Mouse (Mus musculus): Measurements from ENCODE around the gene Wbp2nl. TPM values are rescaled to one million over a fixed set of nuclear protein-coding genes. Genes with fewer than 3 reads are reported as not detected.
"Not testable (repeated sequence)": the region's sequence is repeated elsewhere in the genome, so short reads cannot be mapped to it uniquely, and the experiment has no call there.

Gene Wbp2nl
- total and polyA plus RNA-seq, 2 experiments from 2014 or later, result not detected

GRCm38 (mm10) chr15:82354126-82354945, 55.6 kb downstream of the Wbp2nl start, which contains the start of gene Ndufa6:
Ndufa6 (minus strand) TSS chr15:82354322.
- H3K27ac ChIP-seq (ENCODE audit: low read depth), result peak within 1 kb of the TSS; percentile 96
- H3K27me3 ChIP-seq (ENCODE audit: control insufficient read depth, insufficient read depth, low read length), result no peaks in the 10 kb centered on the region
- TF ChIP-seq CTCF (IDR thresholded peaks at IDR 0.05; ENCODE audit: low read depth) (peak; percentile 99), EP300 (IDR thresholded peaks at IDR 0.05; ENCODE audit: low read depth) (peak; percentile 67; the same call in 1 of the 2 replicates)
- ATAC-seq (ENCODE audit: insufficient read depth, low read depth), result peak; percentile 99
- H3K36me3 ChIP-seq (replicated peaks; ENCODE audit: control insufficient read depth, insufficient read depth, low read length), result peaks cover 18% of the 10 kb centered on the region
- H3K4me3 ChIP-seq (ENCODE audit: low read depth, low read length), result peak within 1 kb of the TSS; percentile 91
- no peaks in the 10 kb centered on the region for H3K9me3 ChIP-seq (replicated peaks; ENCODE audit: control insufficient read depth, low read length)
- 2% methylated on average over 54 of the region's 57 CpGs for WGBS
- peak within 1 kb of the TSS; percentile 99 for H3K9ac ChIP-seq (replicated peaks; ENCODE audit: low read depth, low read length)
- DNase-seq (ENCODE audit: low spot score), result peak; percentile 100
- peaks cover 18% of the 10 kb centered on the region for H3K4me1 ChIP-seq (ENCODE audit: control insufficient read depth, insufficient read depth)
- peak within 1 kb of the TSS; percentile 89 for H3K4me2 ChIP-seq (ENCODE audit: low read depth, low read length)

GRCm38 (mm10) chr15:82358431-82359260, 59.9 kb downstream of the Wbp2nl start:
- TF ChIP-seq EP300 (IDR thresholded peaks at IDR 0.05; ENCODE audit: low read depth), result no peak
- no peak for TF ChIP-seq CTCF (IDR thresholded peaks at IDR 0.05; ENCODE audit: low read depth)
- Histone ChIP-seq H3K4me2 (ENCODE audit: low read depth, low read length) (peak overlapping the region; percentile 32), H3K27me3 (ENCODE audit: control insufficient read depth, insufficient read depth, low read length) (no peaks in the 10 kb centered on the region), H3K4me1 (ENCODE audit: control insufficient read depth, insufficient read depth) (peaks cover 8% of the 10 kb centered on the region), H3K9me3 (replicated peaks; ENCODE audit: control insufficient read depth, low read length) (no peaks in the 10 kb centered on the region), H3K4me3 (ENCODE audit: low read depth, low read length) (no peak overlapping the region), H3K36me3 (replicated peaks; ENCODE audit: control insufficient read depth, insufficient read depth, low read length) (no peaks in the 10 kb centered on the region), H3K27ac (ENCODE audit: low read depth) (peak overlapping the region; percentile 79), H3K9ac (replicated peaks; ENCODE audit: low read depth, low read length) (no peak overlapping the region; the same call in 1 of the 2 replicates)
- no peak for ATAC-seq (ENCODE audit: insufficient read depth, low read depth)
- 31% methylated on average over 22 of the region's 22 CpGs for WGBS
- DNase-seq (ENCODE audit: low spot score), result peak; percentile 38

- Histone ChIP-seq H3K9me3 (replicated peaks; ENCODE audit: control insufficient read depth, low read length) (no peaks in the 10 kb centered on the region), H3K27ac (ENCODE audit: low read depth) (peak overlapping the region; percentile 81), H3K4me2 (ENCODE audit: low read depth, low read length) (no peak overlapping the region), H3K27me3 (ENCODE audit: control insufficient read depth, insufficient read depth, low read length) (no peaks in the 10 kb centered on the region), H3K4me3 (ENCODE audit: low read depth, low read length) (no peak overlapping the region), H3K36me3 (replicated peaks; ENCODE audit: control insufficient read depth, insufficient read depth, low read length) (no peaks in the 10 kb centered on the region), H3K9ac (replicated peaks; ENCODE audit: low read depth, low read length) (no peak overlapping the region), H3K4me1 (ENCODE audit: control insufficient read depth, insufficient read depth) (peaks cover 4% of the 10 kb centered on the region; the same call in 1 of the 2 replicates)
- 51% methylated on average over 11 of the region's 11 CpGs for WGBS
- DNase-seq (ENCODE audit: low spot score) (peak; percentile 86), ATAC-seq (ENCODE audit: insufficient read depth, low read depth) (peak; percentile 81)
- TF ChIP-seq EP300 (IDR thresholded peaks at IDR 0.05; ENCODE audit: low read depth) (no peak), CTCF (IDR thresholded peaks at IDR 0.05; ENCODE audit: low read depth) (peak; percentile 67)
Measured at GRCm38 (mm10) chr15:82361459-82362018, 62.8 kb downstream of the Wbp2nl start.

- DNase-seq (ENCODE audit: low spot score) (peak; percentile 54), ATAC-seq (ENCODE audit: insufficient read depth, low read depth) (peak; percentile 63)
- H3K36me3 ChIP-seq (replicated peaks; ENCODE audit: control insufficient read depth, insufficient read depth, low read length), result no peaks in the 10 kb centered on the region
- 63% methylated on average over 3 of the region's 4 CpGs for WGBS
- TF ChIP-seq CTCF (IDR thresholded peaks at IDR 0.05; ENCODE audit: low read depth) (no peak), EP300 (IDR thresholded peaks at IDR 0.05; ENCODE audit: low read depth) (0 out of 2 replicates have a peak, but pooled peaks have one; percentile 40)
- no peak overlapping the region for H3K4me3 ChIP-seq (ENCODE audit: low read depth, low read length)
- H3K4me2 ChIP-seq (ENCODE audit: low read depth, low read length), result no peak overlapping the region
- no peaks in the 10 kb centered on the region for H3K9me3 ChIP-seq (replicated peaks; ENCODE audit: control insufficient read depth, low read length)
- no peak overlapping the region for H3K9ac ChIP-seq (replicated peaks; ENCODE audit: low read depth, low read length)
- H3K4me1 ChIP-seq (ENCODE audit: control insufficient read depth, insufficient read depth), result peaks cover 4% of the 10 kb centered on the region; the same call in 1 of the 2 replicates
- H3K27me3 ChIP-seq (ENCODE audit: control insufficient read depth, insufficient read depth, low read length), result no peaks in the 10 kb centered on the region
- H3K27ac ChIP-seq (ENCODE audit: low read depth), result peak overlapping the region; percentile 81
Measured at GRCm38 (mm10) chr15:82362234-82362633, 63.5 kb downstream of the Wbp2nl start.

- not testable (repeated sequence) for H3K27me3 ChIP-seq (ENCODE audit: control insufficient read depth, insufficient read depth, low read length); H3K9ac ChIP-seq (replicated peaks; ENCODE audit: low read depth, low read length); H3K27ac ChIP-seq (ENCODE audit: low read depth); DNase-seq (ENCODE audit: low spot score); H3K4me2 ChIP-seq (ENCODE audit: low read depth, low read length); H3K36me3 ChIP-seq (replicated peaks; ENCODE audit: control insufficient read depth, insufficient read depth, low read length); H3K4me3 ChIP-seq (ENCODE audit: low read depth, low read length); H3K9me3 ChIP-seq (replicated peaks; ENCODE audit: control insufficient read depth, low read length); ATAC-seq (ENCODE audit: insufficient read depth, low read depth); H3K4me1 ChIP-seq (ENCODE audit: control insufficient read depth, insufficient read depth)
- WGBS, result 45% methylated on average over 7 of the region's 12 CpGs
Measured at GRCm38 (mm10) chr15:82363801-82364200, 65.0 kb downstream of the Wbp2nl start.

Other genes with a start within 250 kb of the Wbp2nl start
- not detected in 2 replicates for gene 4930407I10Rik, start 239.8 kb upstream of the Wbp2nl start, total RNA-seq (2014; rRNA removed; ENCODE audit: low replicate concordance)
- not detected in 2 replicates for gene 4930407I10Rik, start 239.8 kb upstream of the Wbp2nl start, polyA plus RNA-seq (2015; fragmentation: Nextera tagmentation; extraction: Ambion mirVana)
- gene Mei1, start 229.0 kb upstream of the Wbp2nl start, total RNA-seq (2014; rRNA removed; ENCODE audit: low replicate concordance), result not detected in 2 replicates
- not detected in 2 replicates for gene Mei1, start 229.0 kb upstream of the Wbp2nl start, polyA plus RNA-seq (2015; fragmentation: Nextera tagmentation; extraction: Ambion mirVana)
- gene Ccdc134, start 171.0 kb upstream of the Wbp2nl start, total RNA-seq (2014; rRNA removed; ENCODE audit: low replicate concordance), result 4.9 and 6.9 TPM in 2 replicates
- gene Ccdc134, start 171.0 kb upstream of the Wbp2nl start, polyA plus RNA-seq (2015; fragmentation: Nextera tagmentation; extraction: Ambion mirVana), result 5.9 and 6.5 TPM in 2 replicates
- gene Srebf2, start 151.8 kb upstream of the Wbp2nl start, total RNA-seq (2014; rRNA removed; ENCODE audit: low replicate concordance), result 86.3 and 90.3 TPM in 2 replicates
- gene Srebf2, start 151.8 kb upstream of the Wbp2nl start, polyA plus RNA-seq (2015; fragmentation: Nextera tagmentation; extraction: Ambion mirVana), result 58.0 and 68.3 TPM in 2 replicates
- gene Shisa8, start 86.1 kb upstream of the Wbp2nl start, total RNA-seq (2014; rRNA removed; ENCODE audit: low replicate concordance), result 0.19 and 7.5 TPM in 2 replicates
- 0.07 and 0.23 TPM in 2 replicates for gene Shisa8, start 86.1 kb upstream of the Wbp2nl start, polyA plus RNA-seq (2015; fragmentation: Nextera tagmentation; extraction: Ambion mirVana)
- 1.5 TPM in 1 of 2 replicates, not detected in the other for gene Tnfrsf13c, start 74.6 kb upstream of the Wbp2nl start, total RNA-seq (2014; rRNA removed; ENCODE audit: low replicate concordance)
- not detected in 2 replicates for gene Tnfrsf13c, start 74.6 kb upstream of the Wbp2nl start, polyA plus RNA-seq (2015; fragmentation: Nextera tagmentation; extraction: Ambion mirVana)
- gene Cenpm, start 54.2 kb upstream of the Wbp2nl start, total RNA-seq (2014; rRNA removed; ENCODE audit: low replicate concordance), result 16.7 and 25.7 TPM in 2 replicates
- gene Cenpm, start 54.2 kb upstream of the Wbp2nl start, polyA plus RNA-seq (2015; fragmentation: Nextera tagmentation; extraction: Ambion mirVana), result 22.5 and 25.6 TPM in 2 replicates
- gene 1500009C09Rik, start 46.6 kb upstream of the Wbp2nl start, total RNA-seq (2014; rRNA removed; ENCODE audit: low replicate concordance), result not detected in 2 replicates
- gene 1500009C09Rik, start 46.6 kb upstream of the Wbp2nl start, polyA plus RNA-seq (2015; fragmentation: Nextera tagmentation; extraction: Ambion mirVana), result not detected in 2 replicates
- gene Sept3, start 24.1 kb upstream of the Wbp2nl start, total RNA-seq (2014; rRNA removed; ENCODE audit: low replicate concordance), result 1.4 and 4.4 TPM in 2 replicates
- gene Sept3, start 24.1 kb upstream of the Wbp2nl start, polyA plus RNA-seq (2015; fragmentation: Nextera tagmentation; extraction: Ambion mirVana), result 1.4 and 1.5 TPM in 2 replicates
- gene Naga, start 40.0 kb downstream of the Wbp2nl start, total RNA-seq (2014; rRNA removed; ENCODE audit: low replicate concordance), result 45.2 and 74.0 TPM in 2 replicates
- 35.4 and 37.5 TPM in 2 replicates for gene Naga, start 40.0 kb downstream of the Wbp2nl start, polyA plus RNA-seq (2015; fragmentation: Nextera tagmentation; extraction: Ambion mirVana)
- gene Pheta2, start 40.0 kb downstream of the Wbp2nl start, total RNA-seq (2014; rRNA removed; ENCODE audit: low replicate concordance), result 1.4 and 2.5 TPM in 2 replicates
- 3.6 and 3.9 TPM in 2 replicates for gene Pheta2, start 40.0 kb downstream of the Wbp2nl start, polyA plus RNA-seq (2015; fragmentation: Nextera tagmentation; extraction: Ambion mirVana)
- gene Smdt1, start 40.0 kb downstream of the Wbp2nl start, total RNA-seq (2014; rRNA removed; ENCODE audit: low replicate concordance), result 342 and 440 TPM in 2 replicates
- gene Smdt1, start 40.0 kb downstream of the Wbp2nl start, polyA plus RNA-seq (2015; fragmentation: Nextera tagmentation; extraction: Ambion mirVana), result 431 and 450 TPM in 2 replicates
- 397 and 531 TPM in 2 replicates for gene Ndufa6, start 55.4 kb downstream of the Wbp2nl start, total RNA-seq (2014; rRNA removed; ENCODE audit: low replicate concordance)
- gene Ndufa6, start 55.4 kb downstream of the Wbp2nl start, polyA plus RNA-seq (2015; fragmentation: Nextera tagmentation; extraction: Ambion mirVana), result 1,167 and 1,291 TPM in 2 replicates
- 14.8 and 16.8 TPM in 2 replicates for gene Cyp2d22, start 81.3 kb downstream of the Wbp2nl start, total RNA-seq (2014; rRNA removed; ENCODE audit: low replicate concordance)
- 10.1 and 10.6 TPM in 2 replicates for gene Cyp2d22, start 81.3 kb downstream of the Wbp2nl start, polyA plus RNA-seq (2015; fragmentation: Nextera tagmentation; extraction: Ambion mirVana)
- gene Cyp2d11, start 95.1 kb downstream of the Wbp2nl start, total RNA-seq (2014; rRNA removed; ENCODE audit: low replicate concordance), result not detected in 2 replicates
- gene Cyp2d11, start 95.1 kb downstream of the Wbp2nl start, polyA plus RNA-seq (2015; fragmentation: Nextera tagmentation; extraction: Ambion mirVana), result not detected in 2 replicates
- 1.2 TPM in 1 of 2 replicates, not detected in the other for gene Cyp2d10, start 108.2 kb downstream of the Wbp2nl start, total RNA-seq (2014; rRNA removed; ENCODE audit: low replicate concordance)
- not detected in 2 replicates for gene Cyp2d10, start 108.2 kb downstream of the Wbp2nl start, polyA plus RNA-seq (2015; fragmentation: Nextera tagmentation; extraction: Ambion mirVana)
- gene Cyp2d9, start 134.5 kb downstream of the Wbp2nl start, total RNA-seq (2014; rRNA removed; ENCODE audit: low replicate concordance), result not detected in 2 replicates
- gene Cyp2d9, start 134.5 kb downstream of the Wbp2nl start, polyA plus RNA-seq (2015; fragmentation: Nextera tagmentation; extraction: Ambion mirVana), result 0.07 TPM in 1 of 2 replicates, not detected in the other